Mouse (Mus musculus) testis, adult 2 months (tissue): Measurements from ENCODE around the gene Kmt2c. TPM values are rescaled to one million over a fixed set of nuclear protein-coding genes. Genes with fewer than 3 reads are reported as not detected.

Experiments
- H3K27ac ChIP-seq: fragments of 200-500 bp; 2 replicates; pipeline ENCODE4 v1.5.1; 2012; ENCODE audit warnings: low read depth, low read length; ENCODE audit not compliant: control insufficient read depth, insufficient read depth
- H3K27me3 ChIP-seq: fragments of 200-500 bp; 2 replicates; pipeline ENCODE4 v1.6.1; 2012; ENCODE audit warnings: mild to moderate bottlenecking, low read length, moderate library complexity; ENCODE audit not compliant: control insufficient read depth, insufficient read depth
- H3K36me3 ChIP-seq: fragments of 200-500 bp; 2 replicates; pipeline ENCODE4 v1.6.1; 2012; ENCODE audit warnings: mild to moderate bottlenecking, low read length; ENCODE audit not compliant: control insufficient read depth, insufficient read depth
- H3K4me1 ChIP-seq: fragments of 200-500 bp; 2 replicates; pipeline ENCODE4 v1.6.1; 2012; ENCODE audit warnings: low read length; ENCODE audit not compliant: control insufficient read depth, insufficient read depth
- H3K4me3 ChIP-seq: fragments of 200-500 bp; 2 replicates; pipeline ENCODE4 v1.5.1; 2012; ENCODE audit warnings: low read depth, mild to moderate bottlenecking, low read length, moderate library complexity, mixed read lengths; ENCODE audit not compliant: control insufficient read depth
- CTCF ChIP-seq: fragments of 200-500 bp; IDR thresholded peaks from 2 replicates; pipeline ENCODE4 v1.5.1; 2012; ENCODE audit warnings: low read depth, mild to moderate bottlenecking, inconsistent platforms, low read length, moderate library complexity; ENCODE audit not compliant: control insufficient read depth, insufficient read depth, insufficient replicate concordance
- POLR2A ChIP-seq: fragments of 200-500 bp; IDR thresholded peaks from 2 replicates; pipeline ENCODE4 v1.6.1; 2012; ENCODE audit warnings: low read depth, mild to moderate bottlenecking, inconsistent platforms, low read length, moderate library complexity; ENCODE audit not compliant: control insufficient read depth
- polyA plus RNA-seq: library from polyadenylated mRNA; depleted of rRNA; stranded (reverse); fragments of >200 nt; gene quantifications from 2 replicates; pipeline ENCODE4 v1.2.3, GENCODE M21; 2012

The Kmt2c gene
- polyA plus RNA-seq, 1 experiment = 7.7 TPM

- no peaks in the 10 kb centered on the region for H3K36me3 ChIP-seq
- no peaks in the 10 kb centered on the region for H3K27me3 ChIP-seq
- no peak overlapping the region for H3K4me3 ChIP-seq
- H3K4me1 ChIP-seq = no peaks in the 10 kb centered on the region
- H3K27ac ChIP-seq = no peak overlapping the region
- no peak for TF ChIP-seq CTCF
- no peak for TF ChIP-seq POLR2A
These were observed 131.5 kb downstream of the Kmt2c start for GRCm38 (mm10) chr5:25367126-25367525.

GRCm38 (mm10) chr5:25353509-25353908 is 145.1 kb downstream of the Kmt2c start:
- TF ChIP-seq CTCF (no peak), POLR2A (no peak)
- Histone ChIP-seq H3K4me1 (no peaks in the 10 kb centered on the region), H3K27me3 (no peaks in the 10 kb centered on the region), H3K4me3 (no peak overlapping the region), H3K36me3 (no peaks in the 10 kb centered on the region), H3K27ac (no peak overlapping the region)

GRCm38 (mm10) chr5:25331322-25331721 is 167.3 kb downstream of the Kmt2c start:
- Histone ChIP-seq H3K4me3 (no peak overlapping the region), H3K4me1 (no peaks in the 10 kb centered on the region), H3K36me3 (no peaks in the 10 kb centered on the region), H3K27me3 (no peaks in the 10 kb centered on the region), H3K27ac (no peak overlapping the region)
- TF ChIP-seq POLR2A = no peak
- no peak for TF ChIP-seq CTCF

GRCm38 (mm10) chr5:25313881-25314280 is 184.7 kb downstream of the Kmt2c start:
- H3K27ac ChIP-seq = no peak overlapping the region
- no peak overlapping the region for H3K4me3 ChIP-seq
- H3K27me3 ChIP-seq = no peaks in the 10 kb centered on the region
- no peaks in the 10 kb centered on the region; the same call in none of the 2 replicates for H3K36me3 ChIP-seq
- H3K4me1 ChIP-seq = no peaks in the 10 kb centered on the region
- TF ChIP-seq POLR2A (no peak), CTCF (no peak)

GRCm38 (mm10) chr5:25310226-25310625 is 188.4 kb downstream of the Kmt2c start:
- Histone ChIP-seq H3K4me3 (no peak overlapping the region), H3K36me3 (no peaks in the 10 kb centered on the region; the same call in 1 of the 2 replicates)

GRCm38 (mm10) chr5:25296830-25297229 is 201.8 kb downstream of the Kmt2c start:
- no peak for TF ChIP-seq POLR2A
- no peak for TF ChIP-seq CTCF
- Histone ChIP-seq H3K4me1 (no peaks in the 10 kb centered on the region), H3K36me3 (no peaks in the 10 kb centered on the region), H3K4me3 (no peak overlapping the region), H3K27ac (no peak overlapping the region; the same call in 1 of the 2 replicates), H3K27me3 (no peaks in the 10 kb centered on the region)

More at GRCm38 (mm10) chr5:25310226-25310625, 188.4 kb downstream of the Kmt2c start:
- no peaks in the 10 kb centered on the region for H3K27me3 ChIP-seq
- no peaks in the 10 kb centered on the region for H3K4me1 ChIP-seq
- H3K27ac ChIP-seq = no peak overlapping the region
- TF ChIP-seq POLR2A (no peak), CTCF (no peak)

GRCm38 (mm10) chr5:25283988-25284387 is 214.6 kb downstream of the Kmt2c start:
- no peaks in the 10 kb centered on the region for H3K4me1 ChIP-seq
- TF ChIP-seq CTCF (no peak), POLR2A (no peak)
- H3K36me3 ChIP-seq = no peaks in the 10 kb centered on the region

GRCm38 (mm10) chr5:25276365-25276764 is 222.2 kb downstream of the Kmt2c start:
- Histone ChIP-seq H3K4me3 (no peak overlapping the region), H3K27ac (no peak overlapping the region), H3K36me3 (no peaks in the 10 kb centered on the region), H3K4me1 (no peaks in the 10 kb centered on the region), H3K27me3 (no peaks in the 10 kb centered on the region)
- TF ChIP-seq CTCF = no peak

More at GRCm38 (mm10) chr5:25283988-25284387, 214.6 kb downstream of the Kmt2c start:
- Histone ChIP-seq H3K27ac (no peak overlapping the region), H3K27me3 (no peaks in the 10 kb centered on the region), H3K4me3 (no peak overlapping the region)
